Mouse (Mus musculus) adrenal gland, postnatal 14 days (tissue): ENCODE data around the gene Mrm3. TPM values are rescaled to one million over a fixed set of nuclear protein-coding genes. Genes with fewer than 3 reads are reported as not detected.
A peak's percentile ranks its signal among the peaks of the same experiment; 100 is the strongest.
"Not testable (repeated sequence)": the region's sequence is repeated elsewhere in the genome, so short reads cannot be mapped to it uniquely, and the experiment has no call there.

Experiments used
- DNase-seq: peaks from one replicate; pipeline ENCODE4 v3.0.0; 2021; ENCODE audit warnings: mixed read lengths
- long read RNA-seq, 2 experiments: library from polyadenylated mRNA; stranded (forward); transcript quantifications; one replicate each; pipeline ENCODE4 v2.0.0; 2021
- total RNA-seq: library from RNA; stranded (reverse); gene quantifications from 2 replicates; pipeline ENCODE4 v1.2.3, GENCODE M21; 2021

The Mrm3 gene
- 23.8 and 25.0 TPM in 2 replicates for total RNA-seq
- long read RNA-seq, experiment 1, transcript Mrm3-201 (4 exons, 1,510 nt): major isoform, 37 of 49 reads
- long read RNA-seq, experiment 1, partial matches to known transcripts: 2 of 49 reads
- long read RNA-seq, experiment 1, other reads (novel, unspliced or antisense): 10 of 49 reads
- long read RNA-seq, experiment 2, transcript Mrm3-201 (4 exons, 1,510 nt): major isoform, 30 of 46 reads
- long read RNA-seq, experiment 2, partial matches to known transcripts: 3 of 46 reads
- long read RNA-seq, experiment 2, other reads (novel, unspliced or antisense): 13 of 46 reads

DNA sequence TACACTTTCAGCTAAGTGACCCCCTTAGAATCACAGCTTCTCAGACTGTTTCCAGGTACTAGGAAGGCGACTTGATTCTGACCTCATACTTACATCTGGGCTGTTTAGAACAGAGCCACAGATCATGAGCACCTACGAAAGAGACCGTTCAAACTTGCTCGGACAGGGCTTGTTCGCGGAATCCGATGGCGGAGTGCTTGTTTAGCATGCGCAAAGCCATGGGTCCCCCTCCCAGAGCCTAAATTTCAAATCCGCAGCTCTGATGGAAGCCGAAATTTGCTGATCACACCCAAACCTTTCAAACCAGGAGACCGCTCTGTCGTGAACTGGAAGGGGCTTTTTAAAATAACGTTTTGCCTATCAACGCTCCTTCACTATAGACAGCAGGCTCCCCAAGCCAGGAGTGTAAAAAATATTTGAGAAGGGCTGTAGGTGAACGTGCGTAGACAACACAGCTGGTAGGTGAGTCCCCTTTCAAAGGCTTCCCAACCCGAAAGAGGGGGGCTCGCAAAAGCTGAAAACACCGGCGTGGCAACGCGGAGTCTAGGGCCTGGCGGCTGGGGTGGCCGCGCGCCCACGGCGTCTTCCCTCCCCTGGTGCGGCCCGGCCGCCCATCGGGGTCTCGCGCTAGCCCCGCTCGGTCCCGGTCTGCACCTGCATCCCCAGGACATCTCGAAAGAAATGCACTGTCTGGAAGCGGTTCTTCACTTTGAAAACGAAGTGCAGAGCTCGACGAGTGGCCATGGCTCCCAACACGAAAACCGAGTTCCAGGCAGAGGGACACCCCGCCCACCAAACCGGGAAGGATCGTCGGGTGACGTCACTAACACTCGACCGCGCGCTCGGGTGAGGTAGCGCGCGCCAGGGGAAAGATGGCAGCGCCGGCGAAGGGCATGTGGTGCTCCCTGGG lies at the start of gene Mrm3, which contains the start of gene Glod4:
Gene Mrm3 (plus strand): TSS at position 815 of the 910 bp plus-strand sequence.
Gene Glod4 (minus strand): TSS at position 825 of the 910 bp plus-strand sequence.
- DNase-seq: peak; percentile 97

DNA sequence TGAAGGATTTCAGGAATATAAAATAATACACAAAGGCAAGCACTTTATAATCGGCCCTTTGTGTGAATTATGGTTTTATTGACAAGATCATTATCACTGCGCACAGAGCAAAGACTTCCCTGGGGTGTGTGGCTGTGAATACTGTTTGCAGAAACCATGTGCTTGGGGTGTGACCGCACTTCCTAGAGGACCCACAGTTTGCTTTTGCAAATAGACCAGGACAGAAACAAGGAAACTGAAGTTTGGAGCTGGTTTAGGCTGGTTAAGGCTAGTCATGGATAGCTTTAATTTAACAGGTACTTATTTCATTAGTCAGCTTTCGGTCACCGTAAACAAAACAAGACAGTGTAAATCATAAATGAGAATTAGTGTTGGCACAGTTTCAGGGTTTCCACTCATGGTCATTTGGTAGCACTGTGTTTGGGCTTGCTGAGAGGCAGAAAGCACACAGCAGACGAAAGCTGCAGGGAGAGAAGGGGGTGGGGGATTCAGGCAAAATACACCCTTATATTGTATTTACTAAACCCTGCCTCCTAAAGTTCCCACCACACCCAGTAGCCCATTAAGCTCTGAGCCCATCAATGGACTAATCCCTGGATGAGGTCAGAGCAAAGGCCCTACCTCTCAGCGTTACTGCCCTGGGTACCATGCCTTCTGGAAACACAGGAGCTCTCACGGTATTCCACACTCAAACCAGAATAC lies 47.1 kb upstream of the Mrm3 start:
- no peak for DNase-seq

DNA sequence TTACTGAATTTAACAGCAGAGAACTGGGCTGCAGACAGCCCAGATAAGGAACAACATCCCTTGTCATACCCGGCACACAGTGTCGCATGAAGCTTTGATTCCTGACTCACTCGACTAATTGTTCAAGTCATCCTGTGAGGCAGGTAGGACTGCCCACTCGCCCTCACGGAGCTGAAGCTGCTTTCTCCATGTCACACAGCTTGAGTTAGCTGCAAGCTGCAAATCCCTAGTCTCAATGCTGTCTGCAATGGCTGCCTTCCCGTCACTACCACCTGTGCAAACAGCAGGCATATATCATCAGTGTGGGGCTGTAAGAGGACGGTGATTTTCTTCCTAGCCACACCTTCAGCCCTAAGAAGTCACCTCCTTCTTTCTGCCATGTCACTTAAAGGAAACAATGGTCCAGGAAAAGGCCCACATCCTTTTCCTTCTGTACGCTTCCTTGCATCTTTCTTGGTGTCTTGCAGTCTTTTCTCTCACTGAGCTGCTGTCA lies 46.5 kb upstream of the Mrm3 start:
- DNase-seq: no peak

DNA sequence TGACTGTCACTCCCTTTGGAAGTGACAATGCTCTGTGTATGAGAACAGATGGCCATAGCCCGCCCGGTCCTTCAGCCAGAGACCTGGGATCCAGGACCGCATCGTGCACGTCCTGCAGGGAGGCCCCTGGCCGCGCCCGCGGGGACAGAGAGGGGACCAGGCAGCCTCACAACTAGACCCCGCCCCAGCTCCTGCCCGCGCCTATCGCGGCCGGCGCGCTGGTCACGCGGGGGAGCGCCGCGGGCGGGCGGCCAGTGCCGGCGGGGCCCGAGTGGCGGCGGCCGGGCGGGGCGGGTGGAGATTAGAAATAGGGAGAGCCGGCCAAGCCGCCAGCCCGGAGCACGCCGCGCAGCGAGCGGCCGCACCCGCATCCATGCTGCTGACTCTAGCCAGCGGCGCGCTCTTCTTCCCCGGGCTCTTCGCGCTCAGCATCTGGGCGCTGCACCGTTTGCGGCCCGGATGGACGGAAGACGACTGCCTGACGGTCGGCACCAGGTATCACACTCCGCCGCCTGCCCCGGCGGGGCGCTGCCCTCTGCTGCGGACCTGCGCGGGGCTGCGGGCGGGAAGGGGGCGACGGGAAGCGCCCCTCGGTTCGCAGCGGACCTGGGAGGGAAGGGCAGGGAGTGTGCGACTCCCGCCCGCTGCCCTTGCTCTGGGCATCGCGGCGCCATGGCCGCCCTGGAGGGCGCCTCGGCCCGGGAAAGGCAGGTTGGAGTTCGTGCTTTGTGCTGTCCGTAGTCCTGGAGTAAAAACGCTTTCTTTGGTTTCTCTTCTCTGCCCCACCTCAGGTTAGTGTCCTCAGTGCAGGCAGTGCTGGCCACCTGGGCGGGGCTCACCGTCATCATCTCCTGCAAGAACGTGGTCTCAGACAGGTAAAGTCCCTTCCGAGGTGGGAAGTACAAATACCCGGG lies 41.5 kb upstream of the Mrm3 start:
- DNase-seq: peak; percentile 94

DNA sequence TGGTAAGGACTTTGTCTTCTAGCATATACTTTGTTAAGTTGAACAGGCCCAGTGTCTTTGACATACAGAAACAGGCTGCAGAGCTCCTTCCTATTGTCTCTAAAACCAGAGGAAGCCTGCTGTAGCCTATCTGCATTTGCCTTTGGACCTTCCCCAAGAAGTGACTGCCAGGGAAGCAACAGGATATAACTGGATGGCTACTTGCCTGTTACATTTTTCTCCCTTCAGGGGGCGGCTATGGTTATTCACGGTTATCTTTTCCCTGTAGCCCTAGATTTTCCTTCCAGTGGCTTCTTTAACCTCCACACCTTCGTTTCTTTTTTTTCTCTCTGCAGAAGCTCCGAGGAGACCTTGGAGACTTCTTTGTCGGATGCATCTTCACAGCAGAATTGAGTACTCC lies 36.7 kb upstream of the Mrm3 start:
- DNase-seq: no peak

DNA sequence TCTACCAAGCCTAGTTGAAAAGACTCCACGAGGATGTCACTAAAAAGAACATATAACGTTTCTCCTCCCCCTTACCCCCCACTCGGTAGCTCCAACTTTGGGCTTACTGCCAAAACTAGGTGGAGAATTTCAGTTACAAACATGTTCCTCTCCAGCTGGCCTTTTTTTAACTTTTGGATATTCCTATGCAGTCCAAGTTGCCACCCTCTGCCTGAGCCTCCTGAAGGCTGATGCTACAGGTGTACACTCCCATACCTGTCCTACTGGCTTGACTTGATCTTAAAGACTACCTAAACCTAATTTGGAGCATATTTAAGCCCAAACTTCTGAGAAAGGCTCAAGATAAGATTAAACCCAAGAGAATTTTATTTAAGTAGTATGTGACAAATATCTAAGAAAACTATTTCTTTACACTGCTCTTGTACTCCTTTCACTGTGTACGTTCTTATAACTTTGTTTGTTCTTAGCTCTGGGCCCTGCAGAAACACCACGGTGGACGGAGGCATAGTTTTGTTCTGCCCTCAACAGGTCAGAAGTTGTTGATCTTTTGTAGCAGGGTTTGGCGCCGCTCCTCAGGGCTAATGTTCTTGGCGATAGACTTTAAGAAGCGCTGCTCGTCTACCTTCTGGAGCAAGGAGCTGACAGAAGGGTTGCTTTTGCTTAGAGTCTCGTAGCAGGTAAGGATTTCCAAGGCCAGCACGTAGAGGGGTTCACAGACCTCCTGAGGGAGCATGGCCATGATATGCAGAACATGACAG lies 33.1 kb upstream of the Mrm3 start:
- no peak for DNase-seq

DNA sequence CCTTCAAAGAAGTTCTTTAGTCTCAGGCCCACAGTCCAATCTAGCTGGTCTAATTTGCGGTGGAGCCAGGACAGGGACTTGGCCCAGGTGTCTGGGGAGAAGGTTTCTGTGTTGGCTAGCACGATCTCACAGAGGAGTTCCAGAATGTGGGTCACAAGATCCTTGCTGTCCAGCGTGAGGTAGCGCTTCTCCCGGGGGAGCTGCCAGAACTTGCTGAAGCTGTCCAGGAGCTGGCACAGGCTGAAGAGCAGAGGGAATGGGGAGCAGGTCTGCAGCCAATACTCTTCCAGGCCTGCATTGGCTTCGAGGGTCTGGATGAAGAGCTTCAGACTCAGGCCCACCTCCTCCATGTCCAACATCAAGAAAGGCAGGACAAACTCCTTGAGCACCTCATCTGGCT lies 31.9 kb upstream of the Mrm3 start:
- not testable (repeated sequence) for DNase-seq

DNA sequence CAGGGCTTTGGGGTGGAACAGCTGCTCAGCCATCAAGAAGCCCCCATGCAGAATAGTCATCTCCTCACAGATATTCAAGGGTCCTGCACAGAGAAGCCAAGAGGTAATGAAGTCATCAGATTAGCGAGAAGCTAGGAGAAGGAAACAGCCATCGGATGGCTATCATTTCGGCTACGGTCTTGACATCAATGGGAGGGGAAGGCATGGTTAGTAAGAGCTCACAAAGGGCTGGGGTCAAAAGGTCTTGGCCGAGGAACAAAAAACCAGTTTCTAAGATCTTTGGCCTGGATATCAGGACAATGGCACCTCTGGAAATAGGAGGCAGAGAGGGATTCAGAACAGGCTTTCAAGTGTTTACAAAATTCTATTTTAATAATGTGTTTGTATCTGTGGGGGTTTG lies 29.7 kb upstream of the Mrm3 start:
- no peak for DNase-seq

DNA sequence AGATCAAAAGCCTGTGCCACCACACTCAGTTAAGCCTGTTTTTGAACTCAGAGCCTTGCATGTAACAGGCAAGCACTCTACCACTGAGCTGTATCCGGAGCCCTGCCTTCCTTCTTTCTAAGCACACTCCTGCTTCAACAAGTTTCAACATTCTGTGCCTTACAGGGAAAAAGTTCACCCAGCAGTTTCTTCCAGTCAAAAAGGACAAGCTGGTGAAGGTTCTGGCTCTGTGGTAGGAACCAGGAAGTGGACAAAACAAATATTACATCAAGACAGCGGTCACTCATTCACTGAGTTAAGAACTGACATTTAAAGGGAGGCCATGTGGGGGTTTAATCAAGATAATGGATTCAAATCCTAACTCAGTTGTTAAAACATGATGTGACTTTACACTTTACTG lies 28.5 kb upstream of the Mrm3 start:
- no peak for DNase-seq

DNA sequence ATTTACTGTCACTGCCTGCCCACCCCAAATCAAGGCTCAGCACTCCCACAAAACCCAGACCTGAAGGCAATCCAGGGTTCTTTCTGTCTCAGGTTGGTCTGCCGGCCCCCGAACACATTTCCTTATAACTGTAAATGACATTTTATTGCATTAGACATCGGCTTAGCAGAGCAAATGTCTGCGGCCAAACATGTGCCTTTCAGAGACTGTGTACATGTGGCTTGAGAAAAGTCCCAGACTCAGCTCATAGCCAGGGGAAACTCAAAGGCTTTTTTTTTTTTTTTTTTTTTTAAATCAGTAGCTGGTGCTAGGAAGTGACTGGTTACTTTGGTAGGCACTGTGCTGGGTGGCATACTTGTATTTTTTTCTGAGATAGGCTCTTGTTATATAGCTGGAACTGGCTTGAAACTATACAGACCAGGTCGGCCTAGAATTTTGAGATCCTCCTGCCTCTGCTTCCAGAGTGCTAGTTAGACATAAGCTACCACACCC lies 27.4 kb upstream of the Mrm3 start:
- no peak for DNase-seq

DNA sequence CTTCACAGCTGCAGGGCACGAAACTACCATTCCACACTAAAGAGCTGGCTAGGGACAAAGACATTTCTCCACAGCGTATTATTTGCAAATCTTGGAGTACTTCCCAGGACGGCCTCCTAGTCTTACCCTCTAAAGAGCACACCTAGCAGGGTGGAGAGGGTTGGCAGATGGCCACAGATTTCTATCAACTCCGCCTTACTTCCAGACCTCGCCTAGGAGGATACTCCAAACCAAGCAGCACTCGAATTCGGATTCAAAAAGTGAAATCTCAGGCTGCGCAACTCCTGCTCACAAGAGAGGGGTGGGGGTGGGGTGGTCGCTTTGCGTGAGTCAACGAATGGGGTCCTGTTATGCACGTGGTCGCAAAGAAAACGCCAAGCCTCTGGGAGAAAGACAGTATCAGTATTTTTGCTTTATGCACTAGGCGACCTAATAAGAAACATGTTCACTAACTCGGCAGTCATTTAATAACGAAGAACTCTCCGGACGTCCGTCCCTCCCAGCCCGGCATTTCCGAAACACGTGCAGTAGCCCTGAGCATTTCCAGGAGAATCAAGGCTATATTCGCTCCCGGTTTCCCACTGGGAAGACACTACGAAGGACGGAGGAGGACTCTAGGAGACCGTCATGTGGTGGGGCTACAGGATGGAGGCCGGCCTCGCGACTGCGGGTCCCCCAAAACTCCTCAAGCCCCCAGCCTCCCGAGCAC lies 26.7 kb upstream of the Mrm3 start:
- peak; percentile 70 for DNase-seq

DNA sequence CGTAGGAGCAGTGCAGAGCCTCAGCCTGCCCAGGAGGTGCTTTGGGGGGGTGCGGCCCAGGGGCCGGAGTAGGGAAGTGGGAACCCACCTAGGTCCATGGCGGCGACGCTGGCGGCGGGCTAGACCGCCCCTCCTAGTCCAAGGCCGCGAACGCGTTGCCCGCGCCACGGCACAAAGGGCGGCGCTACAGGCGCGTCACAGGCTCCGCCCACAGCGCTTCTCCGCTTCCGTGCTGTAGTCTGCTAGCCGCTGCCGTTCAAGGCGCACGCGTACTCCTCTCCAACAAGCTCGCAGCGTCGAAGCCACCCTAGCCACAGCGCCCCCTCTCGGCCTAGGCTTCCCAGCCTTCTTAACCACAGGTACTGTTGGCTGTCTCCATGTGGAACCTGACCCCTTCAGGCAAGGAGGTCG lies 26.1 kb upstream of the Mrm3 start, which contains the start of the genes Dbil5 and Gemin4:
Gene Dbil5 (plus strand): TSS at position 219 of the 411 bp plus-strand sequence.
Gene Gemin4 (minus strand): TSS at position 275 of the 411 bp plus-strand sequence.
- DNase-seq: peak; percentile 99

DNA sequence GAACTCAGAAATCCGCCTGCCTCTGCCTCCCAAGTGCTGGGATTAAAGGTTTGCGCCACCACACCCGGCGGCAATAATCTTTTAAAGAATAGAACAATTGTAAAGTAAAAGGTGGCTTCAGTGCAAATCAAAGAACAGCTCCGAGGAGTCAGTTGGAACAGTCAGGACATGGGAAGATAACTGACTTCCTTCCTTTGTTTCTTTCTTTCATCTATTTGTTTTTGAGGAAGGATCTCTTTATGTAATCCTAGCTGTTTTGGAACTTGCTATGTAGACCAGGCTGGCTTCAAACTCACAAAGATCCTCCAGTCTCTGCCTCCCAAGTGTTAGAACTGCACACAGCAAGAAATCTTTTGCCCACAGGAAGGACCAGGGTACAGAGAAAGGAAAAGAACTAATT lies 18.9 kb upstream of the Mrm3 start:
- no peak for DNase-seq

DNA sequence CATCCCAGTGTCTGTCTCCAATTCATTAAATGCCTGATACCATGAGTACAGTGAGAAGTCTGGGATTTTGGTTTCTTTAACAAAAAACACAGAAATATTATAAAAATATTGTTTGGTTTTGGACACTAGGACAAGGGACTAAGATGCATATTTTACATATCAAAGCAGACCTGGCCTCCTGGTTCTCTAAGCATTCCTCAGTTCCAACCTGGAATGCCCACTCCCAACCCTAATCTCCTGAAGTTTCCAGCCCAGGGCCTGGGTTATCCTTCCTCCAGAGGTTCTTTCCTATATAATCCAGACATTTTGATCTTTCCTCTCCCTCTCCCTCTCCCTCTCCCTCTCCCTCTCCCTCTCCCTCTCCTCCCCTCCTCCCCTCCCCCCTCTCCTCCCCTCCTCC lies 18.5 kb upstream of the Mrm3 start:
- no peak for DNase-seq

DNA sequence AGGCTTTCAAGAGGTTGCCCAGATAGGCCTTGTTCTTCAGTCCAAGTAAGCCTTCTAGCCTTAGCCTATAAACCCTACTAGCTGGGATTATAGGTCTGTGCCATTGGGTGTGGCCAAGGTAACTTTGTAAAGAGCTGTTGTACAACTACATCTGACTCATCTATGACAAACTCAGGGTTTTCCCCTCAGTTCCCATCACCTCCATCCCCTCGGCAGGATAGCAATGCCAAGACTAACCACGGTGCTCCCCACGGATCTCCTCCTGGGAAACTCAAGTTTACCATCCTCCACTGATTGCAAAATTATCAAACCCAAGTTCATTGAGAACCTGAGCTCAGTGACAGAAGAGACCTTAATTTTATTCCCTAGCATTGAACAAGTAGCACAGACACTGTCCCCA lies 7.4 kb upstream of the Mrm3 start:
- DNase-seq: no peak

DNA sequence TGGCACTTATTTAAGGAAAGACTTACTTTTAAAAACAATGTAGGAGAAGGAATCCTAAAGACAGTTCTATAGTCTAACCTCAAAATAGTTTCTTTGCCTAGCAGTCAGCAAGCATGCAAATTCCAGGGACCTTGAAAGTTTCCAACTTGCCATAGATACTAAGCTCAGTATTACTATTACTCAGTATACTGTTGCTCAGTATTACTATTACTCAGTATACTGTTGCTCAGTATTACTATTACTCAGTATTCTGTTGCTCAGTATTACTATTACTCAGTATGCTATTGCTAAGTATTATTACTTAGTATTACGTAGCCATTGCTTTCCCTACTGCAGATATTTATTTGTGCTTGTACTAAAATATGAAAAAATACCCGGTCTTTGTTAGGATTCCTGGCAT lies 3.8 kb upstream of the Mrm3 start:
- DNase-seq: no peak

DNA sequence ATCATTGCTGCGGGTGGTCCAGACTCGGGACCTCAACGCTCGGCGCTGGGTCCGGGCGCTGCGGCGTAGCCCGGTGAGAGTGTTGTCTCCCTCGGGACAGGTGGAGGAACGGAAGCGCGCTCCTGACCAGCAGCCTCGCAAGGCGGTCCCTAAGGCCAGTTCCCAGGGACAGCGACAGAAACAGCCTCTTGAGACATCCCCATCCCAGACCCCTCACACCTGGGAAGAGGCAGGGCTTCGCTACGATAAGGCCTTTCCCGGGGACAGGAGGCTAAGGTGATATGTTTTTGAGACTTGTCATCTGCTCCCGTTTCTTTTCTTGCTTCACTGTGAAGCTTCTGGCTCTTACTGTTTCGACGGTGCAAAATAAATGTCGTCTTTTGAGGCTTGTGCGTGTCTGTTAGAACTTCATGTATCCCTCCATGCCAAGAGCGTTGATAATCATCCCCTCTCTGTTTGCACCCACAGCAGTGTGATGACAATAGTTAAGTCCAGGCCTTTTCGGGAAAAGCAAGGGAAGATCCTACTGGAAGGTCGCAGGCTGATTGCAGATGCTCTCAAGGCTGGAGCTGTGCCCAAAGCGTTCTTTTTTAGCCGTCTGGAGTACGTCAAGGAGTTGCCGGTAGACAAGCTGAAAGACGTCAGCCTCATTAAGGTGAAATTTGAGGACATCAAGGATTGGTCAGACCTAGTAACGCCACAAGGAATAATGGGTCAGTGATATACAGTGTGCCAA lies 464 bp downstream of the Mrm3 start:
- DNase-seq: no peak

DNA sequence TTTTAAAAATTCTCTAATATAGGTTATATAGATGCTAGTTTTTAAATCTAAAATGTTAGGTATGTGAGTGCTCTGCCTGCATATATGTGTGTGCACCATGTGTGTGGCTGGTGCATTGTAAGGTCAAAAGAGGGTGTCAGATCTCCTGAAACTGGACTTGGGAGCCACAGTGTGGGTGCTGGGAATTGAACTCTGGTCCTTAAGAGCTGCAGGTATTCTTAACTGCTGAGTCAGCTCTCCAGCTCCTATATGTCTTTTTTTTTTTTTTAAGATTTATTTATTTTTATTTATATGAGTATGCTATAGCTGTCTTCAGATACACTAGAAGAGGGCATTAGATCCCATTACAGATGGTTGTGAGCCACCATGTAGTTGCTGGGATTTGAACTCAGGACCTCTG lies 2.9 kb downstream of the Mrm3 start:
- no peak for DNase-seq

DNA sequence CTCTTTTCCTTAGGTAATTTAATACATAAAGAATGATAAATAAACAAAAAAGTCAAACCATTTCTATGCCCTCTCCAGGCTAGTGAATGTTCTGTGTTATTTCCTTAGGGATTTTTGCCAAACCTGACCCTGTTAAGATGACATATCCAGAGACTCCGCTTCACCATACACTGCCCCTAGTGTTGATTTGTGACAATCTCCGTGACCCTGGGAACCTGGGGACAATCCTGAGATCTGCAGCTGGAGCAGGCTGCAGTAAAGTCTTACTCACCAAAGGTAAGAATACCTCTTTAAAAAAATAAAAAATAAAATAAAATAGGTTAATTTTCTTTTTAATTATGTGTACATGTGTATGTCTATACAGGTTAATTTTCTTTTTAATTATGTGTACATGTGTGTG lies 3.7 kb downstream of the Mrm3 start:
- no peak for DNase-seq
